Comparison of ENCODE assay signal across 10 mouse cellular contexts in genomic region chr14:72886935-72887369, GRCm38 (mm10).
A peak's percentile ranks its signal among the peaks of the same experiment; 100 is the strongest.
DNase-seq lines count a peak whose midpoint lies in the region; ATAC-seq and TF ChIP-seq lines count a peak whose summit lies in the region.
"Had no signal": no experiment of that assay in that cellular context is flagged by ENCODE, and none has a peak within 500 bp of the region (broad histone marks: within the 10 kb centered on the region; RNA-seq: fewer than 3 reads in every experiment).

No protein-coding gene starts in this region.

- H3K36me3 ChIP-seq in lung, embryonic 14.5 days (ENCODE audit: insufficient read depth), result no peaks in the 10 kb centered on the region
- H3K36me3 ChIP-seq in embryonic facial prominence, embryonic 11.5 days (replicated peaks; ENCODE audit: control insufficient read depth, insufficient read depth, low read depth, low read length), result no peaks in the 10 kb centered on the region
- no peaks in the 10 kb centered on the region for H3K36me3 ChIP-seq in heart, postnatal 0 days (replicated peaks; ENCODE audit: control insufficient read depth, insufficient read depth, low read length)
- no peaks in the 10 kb centered on the region for H3K36me3 ChIP-seq in stomach, embryonic 16.5 days (ENCODE audit: control insufficient read depth, insufficient read depth, low read length)
- H3K36me3 ChIP-seq: stomach, embryonic 15.5 days had no signal

- 12% methylated on average over 12 of the region's 12 CpGs for WGBS in lung, embryonic 14.5 days
- WGBS in embryonic facial prominence, embryonic 11.5 days, result 46% methylated on average over 12 of the region's 12 CpGs
- 17% methylated on average over 12 of the region's 12 CpGs for WGBS in heart, postnatal 0 days
- 20% methylated on average over 12 of the region's 12 CpGs for WGBS in stomach, embryonic 16.5 days

- no peaks in the 10 kb centered on the region for H3K27me3 ChIP-seq in lung, embryonic 14.5 days (ENCODE audit: insufficient read depth, low read length)
- H3K27me3 ChIP-seq in embryonic facial prominence, embryonic 11.5 days (ENCODE audit: control insufficient read depth, insufficient read depth, low read length), result no peaks in the 10 kb centered on the region
- no peaks in the 10 kb centered on the region for H3K27me3 ChIP-seq in heart, postnatal 0 days (ENCODE audit: control insufficient read depth, insufficient read depth, low read length)
- no peaks in the 10 kb centered on the region for H3K27me3 ChIP-seq in stomach, embryonic 16.5 days (ENCODE audit: control insufficient read depth, insufficient read depth, low read length)
- H3K27me3 ChIP-seq: stomach, embryonic 15.5 days had no signal

- H3K4me3 ChIP-seq in lung, embryonic 14.5 days (ENCODE audit: low read depth, low read length), result no peak overlapping the region
- H3K4me3 ChIP-seq in embryonic facial prominence, embryonic 11.5 days (ENCODE audit: low read depth, low read length), result no peak overlapping the region
- H3K4me3 ChIP-seq in heart, postnatal 0 days (ENCODE audit: low read depth, low read length), result no peak overlapping the region
- H3K4me3 ChIP-seq in stomach, embryonic 16.5 days (replicated peaks; ENCODE audit: low read length), result no peak overlapping the region
- H3K4me3 ChIP-seq: stomach, embryonic 15.5 days had no signal

- H3K4me2 ChIP-seq in lung, embryonic 14.5 days, result peak overlapping the region; percentile 32; the same call in 1 of the 2 replicates
- H3K4me2 ChIP-seq in embryonic facial prominence, embryonic 11.5 days (ENCODE audit: low read depth, low read length), result no peak overlapping the region
- peak overlapping the region; percentile 20; the same call in 1 of the 2 replicates for H3K4me2 ChIP-seq in heart, postnatal 0 days (ENCODE audit: low read depth, low read length)
- peak overlapping the region; percentile 36; the same call in 1 of the 2 replicates for H3K4me2 ChIP-seq in stomach, embryonic 16.5 days (ENCODE audit: low read depth, low read length)

- peak; percentile 72 for ATAC-seq in lung, embryonic 14.5 days (ENCODE audit: insufficient read depth)
- no peak for ATAC-seq in embryonic facial prominence, embryonic 11.5 days (replicated peaks; ENCODE audit: insufficient number of reproducible peaks, low FRiP score, low TSS enrichment, low read depth)
- ATAC-seq in heart, postnatal 0 days (ENCODE audit: insufficient read depth, low read depth), result peak; percentile 73
- ATAC-seq in stomach, embryonic 16.5 days (ENCODE audit: insufficient read depth, low FRiP score), result peak; percentile 47; the same call in 1 of the 2 replicates

- H3K9ac ChIP-seq in lung, embryonic 14.5 days, result no peak overlapping the region
- no peak overlapping the region for H3K9ac ChIP-seq in embryonic facial prominence, embryonic 11.5 days (replicated peaks; ENCODE audit: low read length)
- H3K9ac ChIP-seq in heart, postnatal 0 days (replicated peaks; ENCODE audit: low read depth, low read length), result no peak overlapping the region
- no peak overlapping the region for H3K9ac ChIP-seq in stomach, embryonic 16.5 days (ENCODE audit: low read length)
- H3K9ac ChIP-seq: stomach, embryonic 15.5 days had no signal

- H3K9me3 ChIP-seq in lung, embryonic 14.5 days (ENCODE audit: low read depth, low read length), result no peaks in the 10 kb centered on the region
- H3K9me3 ChIP-seq in embryonic facial prominence, embryonic 11.5 days (replicated peaks; ENCODE audit: control insufficient read depth, low read length), result no peaks in the 10 kb centered on the region
- H3K9me3 ChIP-seq in heart, postnatal 0 days (replicated peaks; ENCODE audit: control insufficient read depth, low read length), result no peaks in the 10 kb centered on the region
- H3K9me3 ChIP-seq in stomach, embryonic 16.5 days (replicated peaks; ENCODE audit: control insufficient read depth, low read length), result no peaks in the 10 kb centered on the region
- H3K9me3 ChIP-seq: stomach, embryonic 15.5 days had no signal

- TF ChIP-seq CTCF in lung, embryonic 14.5 days (IDR thresholded peaks at IDR 0.05; ENCODE audit: low read depth), result no peak
- TF ChIP-seq CTCF in heart, postnatal 0 days (IDR thresholded peaks at IDR 0.05; ENCODE audit: low read depth), result no peak

- 0 out of 2 replicates have a peak, but pooled peaks cover 3% of the 10 kb centered on the region for H3K4me1 ChIP-seq in lung, embryonic 14.5 days (ENCODE audit: insufficient read depth)
- H3K4me1 ChIP-seq in embryonic facial prominence, embryonic 11.5 days (ENCODE audit: control insufficient read depth, insufficient read depth, low read length), result no peaks in the 10 kb centered on the region
- 0 out of 2 replicates have a peak, but pooled peaks cover 4% of the 10 kb centered on the region for H3K4me1 ChIP-seq in heart, postnatal 0 days (ENCODE audit: control insufficient read depth, insufficient read depth)
- H3K4me1 ChIP-seq in stomach, embryonic 16.5 days (ENCODE audit: control insufficient read depth, insufficient read depth, low read length), result 0 out of 2 replicates have a peak, but pooled peaks cover 2% of the 10 kb centered on the region

- peak; percentile 51 for DNase-seq in lung, embryonic 14.5 days
- no peak for DNase-seq in lung, postnatal 25 days (ENCODE audit: low spot score)
- DNase-seq in embryonic facial prominence, embryonic 11.5 days (ENCODE audit: low spot score), result peak; percentile 56
- DNase-seq in heart, postnatal 0 days (ENCODE audit: low spot score), result peak; percentile 44
- DNase-seq in left cerebral cortex, adult 8-10 months (ENCODE audit: low spot score in 2 of 2), result no peak
- DNase-seq in spleen, postnatal 4 days (ENCODE audit: low spot score in 2 of 2), result no peak
- DNase-seq in thymus, postnatal 36 days, result no peak

- H3K27ac ChIP-seq in lung, embryonic 14.5 days (ENCODE audit: low read depth), result no peak overlapping the region
- H3K27ac ChIP-seq in embryonic facial prominence, embryonic 11.5 days (replicated peaks; ENCODE audit: low read depth, low read length), result no peak overlapping the region
- 0 out of 2 replicates have a peak overlapping the region, but pooled peaks have one; percentile 5 for H3K27ac ChIP-seq in heart, postnatal 0 days (ENCODE audit: low read depth)
- H3K27ac ChIP-seq in stomach, embryonic 16.5 days (ENCODE audit: low read length), result no peak overlapping the region
- H3K27ac ChIP-seq: macrophage; stomach, embryonic 15.5 days had no signal

- TF ChIP-seq EP300 in heart, postnatal 0 days (IDR thresholded peaks at IDR 0.05; ENCODE audit: low read depth), result no peak

Comparison
In these comparisons a context has a peak if more than half of its experiments do, and no peak if none do; other contexts are left out.
1. DNase-seq: peak in lung, embryonic 14.5 days (single experiment), embryonic facial prominence, embryonic 11.5 days (single experiment) and heart, postnatal 0 days (single experiment); none in lung, postnatal 25 days (single experiment), left cerebral cortex, adult 8-10 months (0 of 2), spleen, postnatal 4 days (0 of 2) and thymus, postnatal 36 days (0 of 2).